Mouse (Mus musculus) midbrain, embryonic 15.5 days (tissue): ENCODE measurements around the gene Bcl6. TPM values are rescaled to one million over a fixed set of nuclear protein-coding genes. Genes with fewer than 3 reads are reported as not detected.

Experiments
- ATAC-seq: fragments of 200-750 bp; cut with Nextera tagmentation; replicated peaks from 2 replicates; pipeline ENCODE4 v1.8.0; 2017; ENCODE audit warnings: moderate TSS enrichment
- H3K27ac ChIP-seq: fragments of 300-500 bp; sonication (generic); 2 replicates; pipeline ENCODE4 v1.5.1; 2015; ENCODE audit warnings: mild to moderate bottlenecking, inconsistent platforms
- H3K27me3 ChIP-seq: fragments of 300-500 bp; sonication (generic); replicated peaks from 2 replicates; pipeline ENCODE4 v1.6.1; 2015; ENCODE audit warnings: inconsistent platforms
- H3K36me3 ChIP-seq: fragments of 300-500 bp; sonication (generic); replicated peaks from 2 replicates; pipeline ENCODE4 v1.6.1; 2015; ENCODE audit warnings: inconsistent platforms
- H3K4me1 ChIP-seq: fragments of 300-500 bp; sonication (generic); 2 replicates; pipeline ENCODE4 v1.6.1; 2015; ENCODE audit warnings: inconsistent platforms
- H3K4me2 ChIP-seq: fragments of 300-500 bp; sonication (generic); 2 replicates; pipeline ENCODE4 v1.6.1; 2015; ENCODE audit warnings: inconsistent platforms, mild to moderate bottlenecking, moderate library complexity
- H3K4me3 ChIP-seq: fragments of 300-500 bp; sonication (generic); 2 replicates; pipeline ENCODE4 v1.5.1; 2015; ENCODE audit warnings: mild to moderate bottlenecking, inconsistent platforms
- H3K9ac ChIP-seq: fragments of 300-500 bp; sonication (generic); 2 replicates; pipeline ENCODE4 v1.6.1; 2015; ENCODE audit warnings: mild to moderate bottlenecking, inconsistent platforms
- H3K9me3 ChIP-seq: fragments of 300-500 bp; sonication (generic); 2 replicates; pipeline ENCODE4 v1.6.1; 2016; ENCODE audit warnings: inconsistent platforms
- WGBS: fragments of 180-500 bp; shearing (Covaris S2); methylation state at CpG from one replicate; pipeline ENCODE4 v1.1.7; 2015; ENCODE audit warnings: mixed read lengths; 5-methylcytosine and 5-hydroxymethylcytosine counted together
- polyA plus RNA-seq: library from polyadenylated mRNA; unstranded; fragments of >200 nt; fragmentation: Nextera tagmentation; extraction: Ambion mirVana; gene quantifications from 2 replicates; pipeline ENCODE4 v1.2.1, GENCODE M21; 2015

Bcl6 gene
- polyA plus RNA-seq, 1 experiment from 2014 or later = 0.57 TPM

GRCm38 (mm10) chr16:23930426-23931073, 58.1 kb downstream of the Bcl6 start:
- no peaks in the 10 kb centered on the region for H3K4me1 ChIP-seq
- H3K4me3 ChIP-seq = no peak overlapping the region
- no peak for ATAC-seq
- no peak overlapping the region for H3K27ac ChIP-seq
- no peak overlapping the region for H3K4me2 ChIP-seq
- H3K36me3 ChIP-seq = no peaks in the 10 kb centered on the region
- H3K27me3 ChIP-seq = no peaks in the 10 kb centered on the region
- H3K9ac ChIP-seq = no peak overlapping the region
- WGBS = 87% methylated on average over 3 of the region's 3 CpGs
- H3K9me3 ChIP-seq = no peaks in the 10 kb centered on the region

- H3K27ac ChIP-seq = no peak overlapping the region
- H3K4me2 ChIP-seq = no peak overlapping the region
- no peaks in the 10 kb centered on the region for H3K27me3 ChIP-seq
- H3K9me3 ChIP-seq = no peaks in the 10 kb centered on the region
- no peak overlapping the region for H3K9ac ChIP-seq
- H3K4me1 ChIP-seq = no peaks in the 10 kb centered on the region
- WGBS = 93% methylated on average over 33 of the region's 33 CpGs
- no peak overlapping the region for H3K4me3 ChIP-seq
- ATAC-seq = no peak
- H3K36me3 ChIP-seq = no peaks in the 10 kb centered on the region
Measured at GRCm38 (mm10) chr16:23927301-23928114, 61.1 kb downstream of the Bcl6 start.

GRCm38 (mm10) chr16:23922906-23923305, 65.7 kb downstream of the Bcl6 start:
- H3K4me1 ChIP-seq = no peaks in the 10 kb centered on the region
- H3K9ac ChIP-seq = no peak overlapping the region
- no peak overlapping the region for H3K27ac ChIP-seq
- no peak overlapping the region for H3K4me2 ChIP-seq
- ATAC-seq = no peak
- no peak overlapping the region for H3K4me3 ChIP-seq
- no peaks in the 10 kb centered on the region for H3K9me3 ChIP-seq
- no peaks in the 10 kb centered on the region for H3K27me3 ChIP-seq
- 83% methylated on average over 1 of the region's 1 CpGs for WGBS
- H3K36me3 ChIP-seq = no peaks in the 10 kb centered on the region

- H3K4me3 ChIP-seq = no peak overlapping the region
- no peaks in the 10 kb centered on the region for H3K36me3 ChIP-seq
- no peak overlapping the region for H3K4me2 ChIP-seq
- H3K9me3 ChIP-seq = no peaks in the 10 kb centered on the region
- H3K4me1 ChIP-seq = no peaks in the 10 kb centered on the region
- H3K27me3 ChIP-seq = no peaks in the 10 kb centered on the region
- WGBS = 77% methylated on average over 5 of the region's 5 CpGs
- H3K27ac ChIP-seq = no peak overlapping the region
- no peak for ATAC-seq
- no peak overlapping the region for H3K9ac ChIP-seq
Measured at GRCm38 (mm10) chr16:23921697-23922096, 67.0 kb downstream of the Bcl6 start.

- Histone ChIP-seq H3K4me2 (no peak overlapping the region), H3K4me3 (no peak overlapping the region), H3K9me3 (no peaks in the 10 kb centered on the region), H3K36me3 (no peaks in the 10 kb centered on the region), H3K9ac (no peak overlapping the region), H3K27ac (no peak overlapping the region), H3K4me1 (no peaks in the 10 kb centered on the region), H3K27me3 (no peaks in the 10 kb centered on the region)
- no peak for ATAC-seq
- 91% methylated on average over 2 of the region's 2 CpGs for WGBS
Measured at GRCm38 (mm10) chr16:23919418-23919817, 69.2 kb downstream of the Bcl6 start.

Other genes starting within 250 kb of the Bcl6 start
- gene Sst, start 97.9 kb downstream of the Bcl6 start, polyA plus RNA-seq = 271 and 284 TPM in 2 replicates
- 0.11 and 0.22 TPM in 2 replicates for gene Rtp2, start 56.5 kb downstream of the Bcl6 start, polyA plus RNA-seq
- not detected in 2 replicates for gene Gm37419, start 370 bp downstream of the Bcl6 start, polyA plus RNA-seq